Mouse (Mus musculus) lung, postnatal 14 days (tissue): ENCODE results near the gene Plxnb1.
A peak's percentile ranks its signal among the peaks of the same experiment; 100 is the strongest.

Source experiments
- DNase-seq: peaks from one replicate; pipeline ENCODE4 v3.0.0; 2021

Plxnb1 gene

GRCm38 (mm10) chr9:109068095-109068735 lies 27.0 kb upstream of the Plxnb1 start:
- DNase-seq: no peak

GRCm38 (mm10) chr9:109073661-109074573 lies 21.3 kb upstream of the Plxnb1 start, which contains the start of gene Atrip:
Atrip (minus strand) TSS chr9:109074124.
- peak; percentile 90 for DNase-seq

- DNase-seq: no peak
These were observed 14.7 kb upstream of the Plxnb1 start for GRCm38 (mm10) chr9:109080516-109080915.

GRCm38 (mm10) chr9:109081749-109082123 lies 13.5 kb upstream of the Plxnb1 start:
- DNase-seq: no peak

GRCm38 (mm10) chr9:109082124-109082800 lies 12.9 kb upstream of the Plxnb1 start, which contains the start of the genes Ccdc51 and Tma7:
Ccdc51 (plus strand) TSS chr9:109082493.
Tma7 (minus strand) TSS chr9:109082587.
- peak; percentile 81 for DNase-seq

- DNase-seq: no peak
These were observed 10.3 kb upstream of the Plxnb1 start for GRCm38 (mm10) chr9:109084922-109085321.

- DNase-seq: peak; percentile 67
These were observed 7.2 kb upstream of the Plxnb1 start for GRCm38 (mm10) chr9:109087987-109088386.

GRCm38 (mm10) chr9:109090446-109090845 lies 4.7 kb upstream of the Plxnb1 start:
- DNase-seq: no peak

GRCm38 (mm10) chr9:109091802-109092201 lies 3.4 kb upstream of the Plxnb1 start:
- no peak for DNase-seq

GRCm38 (mm10) chr9:109092799-109093198 lies 2.4 kb upstream of the Plxnb1 start:
- no peak for DNase-seq

GRCm38 (mm10) chr9:109093786-109094552 lies 1.2 kb upstream of the Plxnb1 start:
- peak; percentile 65 for DNase-seq

- peak; percentile 55 for DNase-seq
These were observed 544 bp upstream of the Plxnb1 start for GRCm38 (mm10) chr9:109094553-109095136.

- no peak for DNase-seq
These were observed 1.1 kb downstream of the Plxnb1 start for GRCm38 (mm10) chr9:109096251-109096661.

- no peak for DNase-seq
These were observed 1.7 kb downstream of the Plxnb1 start for GRCm38 (mm10) chr9:109096856-109097255.

GRCm38 (mm10) chr9:109097291-109097690 lies 2.1 kb downstream of the Plxnb1 start:
- no peak for DNase-seq

- DNase-seq: no peak
These were observed 2.6 kb downstream of the Plxnb1 start for GRCm38 (mm10) chr9:109097831-109098230.

- DNase-seq: no peak
These were observed 3.2 kb downstream of the Plxnb1 start for GRCm38 (mm10) chr9:109098366-109098765.

- peak; percentile 80 for DNase-seq
These were observed 3.8 kb downstream of the Plxnb1 start for GRCm38 (mm10) chr9:109098969-109099368.

GRCm38 (mm10) chr9:109100307-109100928 lies 5.2 kb downstream of the Plxnb1 start:
- no peak for DNase-seq

- no peak for DNase-seq
These were observed 6.8 kb downstream of the Plxnb1 start for GRCm38 (mm10) chr9:109101933-109102445.

- DNase-seq: no peak
These were observed 7.4 kb downstream of the Plxnb1 start for GRCm38 (mm10) chr9:109102541-109102940.
